Mouse (Mus musculus) spleen, adult 12 weeks (tissue): ENCODE results near the gene Gm28053.
"Not testable (repeated sequence)": the region's sequence is repeated elsewhere in the genome, so short reads cannot be mapped to it uniquely, and the experiment has no call there.

Source experiments
- DNase-seq: peaks from one replicate; pipeline ENCODE4 v3.0.0; 2022; ENCODE audit warnings: low spot score

Gm28053 gene

DNA sequence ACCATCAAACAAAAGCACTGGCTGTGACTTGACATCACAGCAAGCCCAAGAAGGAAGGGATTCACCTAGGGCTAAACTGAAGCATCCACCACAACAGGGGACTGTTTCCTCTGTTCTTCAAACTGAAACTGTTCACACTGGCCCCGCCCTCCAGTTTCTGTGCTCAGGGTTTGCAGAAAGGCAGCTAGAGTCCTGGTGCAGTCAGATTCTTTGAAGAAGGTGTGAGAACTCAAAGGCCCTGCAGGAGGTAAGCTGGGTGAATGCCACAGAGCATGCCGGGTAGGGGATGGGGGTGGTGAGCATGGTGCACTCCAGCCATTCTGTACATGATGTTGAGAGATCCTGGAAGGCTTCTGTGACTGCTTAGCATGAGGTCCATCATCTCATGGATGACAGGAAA lies at the start of gene Gm28053, which contains the start of gene Gimap7:
Gm28053 (plus strand) TSS at position 153 of the 400 bp plus-strand sequence.
Gimap7 (plus strand) TSS at position 167 of the 400 bp plus-strand sequence.
- peak; percentile 52 for DNase-seq

DNA sequence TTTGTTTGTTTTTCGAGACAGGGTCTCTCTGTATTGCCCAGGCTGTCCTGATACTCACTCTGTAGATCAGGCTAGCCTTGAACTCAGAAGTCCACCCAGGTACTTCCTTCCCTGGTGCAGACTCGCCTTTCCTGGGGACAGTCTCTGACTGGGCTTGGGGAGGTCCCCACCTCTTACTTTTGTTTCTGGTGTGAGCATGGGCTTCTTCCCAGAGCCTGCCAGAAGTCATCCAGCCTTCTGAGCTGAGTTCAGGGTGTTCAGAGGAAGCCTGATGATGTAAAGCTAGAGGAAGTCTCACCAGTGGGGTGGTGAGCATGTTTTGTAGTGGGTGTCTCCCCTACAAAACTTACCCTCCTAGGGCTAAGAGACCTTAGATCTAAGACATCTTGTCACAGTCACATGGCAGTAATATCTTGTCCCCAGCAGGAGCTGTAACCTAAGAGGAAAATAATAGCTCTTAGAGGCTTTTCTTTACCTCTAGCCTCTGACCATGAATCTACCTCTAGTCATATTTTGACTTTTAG lies 48.9 kb upstream of the Gm28053 start:
- no peak for DNase-seq

DNA sequence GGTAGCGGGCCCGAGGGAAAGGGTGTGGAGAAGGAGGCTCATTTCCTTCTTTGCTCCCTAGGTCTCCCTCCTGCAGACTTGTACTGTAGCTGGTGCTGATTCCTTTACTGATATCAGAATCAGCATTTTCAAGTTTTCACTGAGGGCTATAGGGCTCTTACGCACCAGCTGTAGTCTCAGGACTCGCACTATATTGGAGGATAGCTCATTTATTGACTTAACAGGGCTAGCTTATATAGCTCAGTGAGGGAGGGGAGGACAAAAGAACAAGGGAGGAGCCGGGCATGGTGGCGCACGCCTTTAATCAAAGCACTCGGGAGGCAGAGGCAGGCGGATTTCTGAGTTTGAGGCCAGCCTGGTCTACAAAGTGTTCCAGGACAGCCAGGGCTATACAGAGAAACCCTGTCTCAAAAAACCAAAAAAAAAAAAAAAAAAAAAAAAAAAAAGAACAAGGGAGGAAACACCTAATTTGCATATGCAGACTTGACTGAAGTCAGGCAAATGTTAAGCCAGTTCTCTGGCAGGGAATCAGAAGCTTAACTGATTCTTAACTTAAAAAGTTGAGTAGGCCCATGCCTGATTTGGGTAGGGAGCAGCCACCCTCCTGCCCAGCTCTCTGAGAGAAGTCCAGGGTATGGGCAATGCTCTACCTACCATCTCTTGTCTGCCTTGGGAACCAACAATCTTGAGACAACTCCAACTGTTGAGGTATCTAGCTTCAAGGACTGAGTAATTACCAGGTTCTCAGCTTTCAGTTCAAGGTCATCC lies 43.9 kb upstream of the Gm28053 start:
- no peak for DNase-seq

DNA sequence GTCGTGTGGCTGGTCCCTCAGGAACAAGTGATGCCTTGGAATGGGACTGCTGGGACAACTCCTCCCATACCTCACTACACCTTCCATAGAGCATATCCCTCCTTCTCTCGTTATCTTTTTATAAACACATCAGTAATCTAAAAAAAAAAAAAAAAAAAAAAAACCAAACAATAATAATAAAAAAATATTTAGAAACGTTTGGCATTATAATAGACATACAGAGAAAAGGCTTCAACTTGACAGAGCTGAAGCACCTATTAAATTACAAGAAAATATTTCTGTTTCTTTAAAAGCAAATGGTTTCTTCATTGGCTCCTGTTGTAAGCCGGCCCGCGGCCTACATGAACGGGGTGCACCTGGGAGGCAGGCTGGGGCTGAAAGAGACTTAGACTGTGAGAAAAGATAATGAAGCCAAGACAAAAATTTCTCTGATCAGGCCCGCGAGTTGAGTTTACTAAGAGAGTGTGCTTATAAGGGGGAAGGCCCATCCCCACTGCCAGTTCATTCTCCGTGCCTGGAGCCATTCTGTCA lies 42.9 kb upstream of the Gm28053 start:
- DNase-seq, result no peak

DNA sequence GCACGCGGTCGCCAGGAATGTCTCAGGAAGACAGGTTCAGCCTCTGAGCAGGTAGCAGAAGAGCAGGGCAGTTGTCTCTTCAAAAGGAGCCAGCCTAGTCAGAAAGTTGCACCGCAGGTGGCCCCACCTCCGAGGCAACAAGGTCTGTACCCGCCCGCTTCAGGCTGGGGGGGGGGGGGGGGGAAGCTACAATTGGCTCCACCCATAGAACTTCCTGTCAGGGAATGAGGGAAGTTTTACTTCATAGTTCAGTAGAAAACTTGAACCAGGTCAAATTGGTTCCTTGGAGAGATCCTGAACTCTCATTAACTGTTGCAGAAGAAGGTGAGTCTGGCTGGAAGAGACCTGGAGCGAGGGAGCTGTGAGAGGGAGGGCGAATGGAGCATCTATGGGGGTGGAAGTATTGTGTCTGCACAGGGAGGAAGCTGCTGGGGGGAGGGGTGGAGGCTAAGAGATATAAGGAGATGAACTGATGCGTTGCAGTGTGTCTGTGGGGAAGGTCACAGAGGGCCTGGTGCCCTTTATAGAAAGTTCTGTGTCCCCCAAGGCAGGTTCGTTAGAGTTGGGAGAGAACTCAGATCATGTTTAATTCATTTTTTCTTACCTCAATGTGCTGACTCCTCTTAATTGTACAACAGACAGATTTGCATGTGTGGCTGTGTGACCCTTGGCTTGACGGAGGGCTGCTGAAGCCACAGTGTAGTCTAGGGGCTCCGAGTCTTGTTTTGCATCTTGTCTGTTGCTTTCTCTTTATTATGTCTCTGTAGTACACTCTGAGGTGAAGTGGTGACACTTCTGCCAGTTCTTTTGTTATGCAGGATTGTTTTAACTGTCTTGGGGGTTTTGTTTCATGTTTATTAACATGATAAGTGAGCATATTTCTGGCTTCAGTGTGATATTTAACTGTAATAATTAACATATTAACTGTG lies 42.2 kb upstream of the Gm28053 start, which contains the start of gene Gimap9:
Gimap9 (plus strand) TSS at position 199 of the 929 bp plus-strand sequence.
- DNase-seq, result peak; percentile 68

DNA sequence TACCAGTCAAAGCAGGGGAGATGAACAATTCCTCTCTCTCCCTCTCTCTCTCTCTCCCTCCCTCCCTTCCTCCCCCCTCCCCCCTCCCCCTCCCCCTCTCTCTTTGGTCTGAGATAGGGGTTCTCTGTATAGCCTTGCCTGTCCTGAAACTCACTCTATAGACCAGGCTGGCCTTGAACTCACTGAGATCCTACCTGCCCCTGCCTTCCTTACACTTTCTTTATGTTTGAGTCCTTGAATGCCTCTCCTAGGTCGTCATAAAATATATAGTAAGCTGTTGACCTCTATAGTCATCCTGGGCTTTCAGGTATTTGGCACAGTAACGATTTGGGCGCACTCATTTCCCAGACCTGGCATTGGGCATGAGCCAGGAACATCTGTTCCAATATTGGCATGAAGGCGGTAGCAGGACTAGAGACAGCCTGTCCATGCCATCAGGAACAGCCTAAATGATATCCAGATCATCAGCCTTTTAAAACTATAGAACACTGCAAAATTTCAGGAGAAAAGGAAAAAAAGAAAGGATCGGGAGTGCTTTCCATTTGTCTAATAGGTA lies 41.5 kb upstream of the Gm28053 start:
- no peak for DNase-seq

DNA sequence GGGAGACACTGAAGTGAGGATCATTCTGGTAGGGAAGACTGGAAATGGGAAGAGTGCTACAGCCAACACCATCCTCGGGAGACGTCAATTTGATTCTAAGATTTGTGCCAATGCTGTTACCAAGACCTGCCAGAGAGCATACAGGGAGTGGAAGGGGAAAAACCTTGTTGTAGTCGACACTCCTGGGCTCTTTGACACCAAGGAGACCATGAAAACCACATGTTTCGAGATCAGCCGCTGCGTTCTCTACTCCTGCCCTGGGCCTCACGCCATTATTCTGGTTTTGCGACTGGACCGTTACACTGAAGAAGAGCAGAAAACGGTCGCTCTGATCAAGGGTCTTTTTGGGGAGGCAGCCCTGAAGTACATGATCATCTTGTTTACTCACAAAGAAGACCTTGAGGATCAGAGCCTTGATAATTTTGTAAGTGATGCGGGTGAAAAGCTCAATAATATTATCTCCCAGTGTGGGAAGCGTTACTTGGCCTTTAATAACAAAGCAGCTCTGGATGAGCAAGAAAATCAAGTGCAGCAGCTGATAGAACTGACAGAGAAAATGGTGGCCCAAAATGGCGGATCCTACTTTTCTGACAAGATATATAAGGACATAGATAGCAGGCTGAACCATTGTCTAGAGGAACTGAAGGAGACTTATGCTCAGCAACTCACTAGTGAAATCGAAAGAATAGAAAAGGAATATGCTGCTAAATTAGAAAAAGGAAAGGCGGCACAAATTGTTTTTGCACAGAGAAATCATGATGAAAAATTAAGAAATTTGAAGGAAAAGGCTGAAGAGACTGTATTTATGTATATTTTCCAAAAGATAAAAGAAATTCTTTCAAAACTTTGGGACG lies 40.7 kb upstream of the Gm28053 start:
- no peak for DNase-seq

DNA sequence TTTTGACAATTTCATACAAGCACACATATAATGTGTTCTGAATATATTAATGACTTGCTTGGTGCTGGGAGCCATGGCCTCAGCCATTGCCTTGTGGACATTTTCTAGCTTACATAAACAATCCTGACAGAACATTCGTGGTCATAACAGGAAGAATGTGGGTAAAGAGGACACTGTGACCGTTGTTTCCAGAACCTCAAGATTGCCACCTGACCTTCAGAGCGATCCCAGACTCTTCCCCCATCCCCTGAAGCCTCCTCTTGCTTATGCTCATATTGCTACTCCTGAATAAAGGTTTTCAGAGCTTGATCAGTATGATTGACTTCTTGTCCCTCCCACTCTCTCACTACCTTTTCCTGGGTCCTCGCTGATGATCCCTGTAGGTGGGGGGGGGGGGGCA lies 40.0 kb upstream of the Gm28053 start:
- no peak for DNase-seq

DNA sequence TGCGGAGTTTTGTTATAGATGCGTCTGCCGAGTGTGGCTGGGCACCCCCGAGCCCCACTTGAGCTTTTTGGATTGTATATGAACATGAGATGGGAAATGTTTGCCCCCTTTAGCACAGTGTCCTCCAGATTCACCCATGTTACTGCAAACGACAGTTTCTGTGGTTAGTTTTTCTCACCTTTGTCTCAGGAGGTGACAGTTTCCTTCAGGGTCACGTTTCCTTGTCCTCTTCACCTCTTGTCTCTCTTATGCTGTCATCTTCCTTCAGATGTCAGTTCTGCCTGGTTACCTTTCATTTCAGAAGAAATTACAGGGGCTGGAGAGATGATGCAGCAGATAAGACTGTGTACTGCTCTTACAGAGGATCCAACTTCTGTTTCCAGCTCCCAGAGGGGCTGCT lies 38.7 kb upstream of the Gm28053 start:
- DNase-seq, result no peak

DNA sequence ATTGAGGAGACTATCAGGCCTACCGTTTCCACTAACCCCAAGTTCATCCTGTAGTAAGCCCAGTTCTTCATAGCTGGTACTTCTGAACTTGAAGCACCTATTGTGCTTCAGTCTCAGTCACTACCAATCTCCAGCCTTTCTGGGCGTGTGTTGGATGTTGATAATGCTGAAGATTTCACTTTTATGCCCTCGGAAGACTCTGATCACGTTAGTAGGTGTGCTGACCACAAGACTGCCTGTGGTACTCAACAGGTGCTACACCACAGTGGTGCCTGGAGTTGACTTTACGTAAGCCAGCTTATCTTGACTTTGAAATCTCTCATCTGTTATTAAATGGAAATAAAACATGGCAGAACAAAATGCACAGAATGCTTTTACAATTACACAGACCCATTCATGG lies 38.0 kb upstream of the Gm28053 start:
- DNase-seq, result no peak

DNA sequence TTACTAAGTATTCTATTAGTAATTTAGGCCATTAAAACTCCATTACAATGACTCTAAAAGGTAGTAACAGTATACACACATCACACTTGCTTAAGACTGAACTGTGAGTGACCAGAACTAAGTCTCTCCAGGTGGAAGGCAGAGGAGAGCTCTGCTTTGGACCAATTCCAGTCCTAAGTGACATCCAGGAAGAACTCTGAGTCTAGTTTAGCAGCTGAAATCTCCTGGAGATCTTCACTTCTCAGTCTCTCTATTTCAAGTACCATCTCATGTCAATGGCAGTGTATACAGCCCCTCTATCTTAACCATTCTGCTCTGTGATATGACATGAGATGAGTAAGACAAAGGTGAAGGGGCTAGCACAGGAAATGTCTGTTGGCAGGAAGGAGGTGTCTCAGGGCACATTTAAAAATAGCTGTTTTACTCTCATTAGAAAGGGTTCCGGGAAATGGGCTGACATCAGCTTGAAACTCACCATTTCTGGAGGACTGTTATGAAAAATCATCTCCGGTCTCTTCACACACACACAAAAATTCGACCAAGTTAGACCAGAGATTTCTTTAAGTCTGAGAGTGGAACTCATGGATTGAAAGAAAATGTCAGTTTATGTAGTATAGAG lies 36.8 kb upstream of the Gm28053 start:
- no peak for DNase-seq

DNA sequence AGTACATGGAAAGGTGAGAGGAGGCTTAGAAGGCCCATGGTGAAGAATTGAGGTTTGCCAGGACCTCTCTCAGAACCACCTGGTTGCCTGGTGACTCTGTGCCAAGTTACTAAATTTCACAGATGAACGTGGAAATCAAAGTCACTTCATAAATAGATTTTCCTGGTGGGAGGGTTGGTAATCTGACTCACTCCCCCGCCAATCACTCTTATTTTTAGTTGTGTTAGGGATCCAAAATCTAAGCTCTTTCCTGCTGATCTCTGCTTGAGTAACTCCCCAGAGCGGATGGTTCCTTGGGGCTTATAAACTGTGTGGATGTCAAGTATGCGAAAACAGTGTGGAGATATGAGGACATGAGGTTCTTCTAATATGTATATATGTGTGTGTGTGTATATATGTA lies 36.1 kb upstream of the Gm28053 start:
- no peak for DNase-seq

DNA sequence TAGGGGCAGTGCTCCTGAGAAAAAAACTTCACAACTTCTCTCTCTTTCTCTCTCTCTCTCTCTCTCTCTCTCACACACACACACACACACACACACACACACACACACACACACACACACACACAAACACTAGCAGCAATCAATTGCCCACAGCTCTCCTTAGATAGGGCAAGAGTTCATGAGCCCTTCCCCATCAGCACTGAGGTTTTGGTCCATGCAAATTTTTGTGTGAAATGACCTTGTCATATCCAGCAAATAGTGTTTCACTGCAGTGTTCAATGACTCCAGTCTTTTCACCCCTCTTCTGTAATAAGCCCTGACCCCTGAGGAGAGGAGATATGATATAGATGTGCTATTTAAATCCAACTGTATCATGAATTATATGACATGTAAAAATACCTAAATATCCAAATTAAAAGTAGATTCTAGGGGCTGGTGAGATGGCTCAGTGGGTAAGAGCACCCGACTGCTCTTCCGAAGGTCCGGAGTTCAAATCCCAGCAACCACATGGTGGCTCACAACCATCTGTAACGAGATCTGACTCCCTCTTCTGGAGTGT lies 35.1 kb upstream of the Gm28053 start:
- not testable (repeated sequence) for DNase-seq

DNA sequence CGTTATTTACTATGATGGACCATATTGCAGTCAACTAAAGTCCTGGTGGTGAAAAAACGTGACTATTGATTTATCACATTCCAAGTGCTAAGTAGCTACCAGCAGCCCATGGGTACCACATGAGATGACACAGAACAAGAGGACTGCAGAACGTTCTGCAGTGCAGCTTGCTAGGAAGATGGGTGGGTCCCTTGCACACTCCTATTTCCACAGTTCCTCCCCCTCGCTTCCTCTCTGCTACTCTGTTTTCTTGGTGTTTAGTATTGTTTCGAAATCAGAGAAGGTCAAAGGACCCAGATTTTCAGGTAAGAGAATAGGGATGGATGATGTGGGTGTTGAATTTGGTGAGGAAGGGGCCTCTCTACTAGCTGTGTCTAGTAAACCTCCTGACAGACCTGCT lies 34.1 kb upstream of the Gm28053 start, which contains the start of gene Gimap4:
Gimap4 (plus strand) TSS at position 231 of the 400 bp plus-strand sequence.
- DNase-seq, result no peak

DNA sequence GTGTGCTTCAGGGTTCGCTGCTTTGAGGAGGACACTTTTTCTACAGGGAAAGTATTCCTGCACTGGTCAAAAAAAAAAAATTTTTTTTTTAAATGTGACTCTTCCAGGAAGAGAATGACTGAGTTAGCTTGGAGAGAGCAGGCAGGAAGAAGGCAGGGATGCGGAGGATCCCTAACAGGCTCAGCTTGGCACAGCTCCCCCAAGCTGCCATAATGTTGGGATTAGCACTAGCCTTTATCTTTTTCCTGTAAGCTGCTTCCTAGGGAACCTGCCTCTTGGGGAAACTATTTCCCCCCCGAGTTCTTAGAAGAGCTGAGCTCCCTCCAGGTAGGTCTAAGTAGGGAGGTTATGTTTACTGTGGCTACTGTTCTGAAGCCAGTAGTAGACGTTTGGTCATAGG lies 33.6 kb upstream of the Gm28053 start:
- DNase-seq, result no peak

DNA sequence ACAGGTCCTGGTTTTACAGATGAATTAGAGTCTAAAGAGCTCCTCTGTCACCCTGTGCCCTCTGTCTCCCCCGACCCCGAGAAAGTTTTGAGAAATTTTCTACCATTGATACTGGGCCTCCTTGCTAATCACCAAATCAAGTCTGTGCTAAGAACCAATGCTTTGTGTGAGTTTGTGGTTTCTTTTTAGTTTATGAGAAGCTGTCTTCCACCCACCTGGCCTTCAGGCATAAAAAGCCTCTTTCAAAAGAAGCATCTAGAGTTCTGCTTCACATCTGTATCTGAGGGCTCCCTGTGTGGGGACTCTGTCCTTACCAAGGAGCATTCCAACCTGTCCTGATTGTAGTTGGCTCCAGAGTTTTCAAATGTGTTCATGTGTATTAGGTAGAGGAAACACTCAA lies 33.2 kb upstream of the Gm28053 start:
- DNase-seq, result no peak

DNA sequence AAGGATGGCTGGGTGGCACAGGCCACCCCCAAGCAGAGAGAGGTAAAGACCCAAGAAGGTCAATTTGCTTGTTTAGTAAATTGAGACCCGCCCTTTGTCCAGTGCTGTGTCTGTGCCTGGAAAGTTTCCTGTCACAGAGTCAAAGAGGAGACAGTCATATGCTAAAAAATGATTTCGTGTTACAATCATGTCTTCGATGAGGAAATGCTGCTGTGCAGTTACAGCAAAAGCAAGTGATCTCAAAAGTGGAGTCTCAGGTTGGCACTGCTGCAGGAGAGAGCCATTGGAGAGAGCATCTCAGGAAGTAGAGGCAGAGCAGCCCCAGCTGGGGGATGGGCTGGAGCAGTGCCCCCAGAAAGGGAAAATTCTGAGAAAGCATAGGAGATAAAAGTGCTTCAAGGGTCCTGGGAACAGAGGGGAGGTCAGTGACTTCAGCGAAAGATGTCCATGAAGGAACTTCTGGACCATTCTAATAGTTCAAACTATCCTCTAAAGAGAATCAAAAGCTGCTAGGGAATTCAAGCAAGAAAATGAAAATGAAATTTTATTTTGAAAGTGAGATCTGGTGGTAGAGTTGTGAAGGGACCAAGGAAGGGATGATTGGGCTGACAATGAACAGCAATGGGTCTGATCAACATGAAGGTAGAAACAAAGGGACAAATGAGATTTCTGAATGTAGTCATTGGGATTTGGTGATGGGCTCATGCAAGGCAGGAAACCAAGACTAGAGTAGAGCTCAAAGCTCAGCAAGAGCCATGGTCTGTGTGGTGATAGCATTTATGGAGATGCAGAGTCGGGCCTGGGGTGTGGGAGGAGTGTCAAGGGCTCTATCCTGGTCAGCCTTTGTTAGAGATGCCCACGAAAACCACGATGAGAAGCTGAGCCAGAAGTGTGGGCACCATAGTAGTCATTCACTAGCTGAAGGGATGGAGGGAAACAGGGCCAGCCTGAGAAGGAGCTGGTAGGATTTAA lies 32.4 kb upstream of the Gm28053 start:
- DNase-seq, result no peak

DNA sequence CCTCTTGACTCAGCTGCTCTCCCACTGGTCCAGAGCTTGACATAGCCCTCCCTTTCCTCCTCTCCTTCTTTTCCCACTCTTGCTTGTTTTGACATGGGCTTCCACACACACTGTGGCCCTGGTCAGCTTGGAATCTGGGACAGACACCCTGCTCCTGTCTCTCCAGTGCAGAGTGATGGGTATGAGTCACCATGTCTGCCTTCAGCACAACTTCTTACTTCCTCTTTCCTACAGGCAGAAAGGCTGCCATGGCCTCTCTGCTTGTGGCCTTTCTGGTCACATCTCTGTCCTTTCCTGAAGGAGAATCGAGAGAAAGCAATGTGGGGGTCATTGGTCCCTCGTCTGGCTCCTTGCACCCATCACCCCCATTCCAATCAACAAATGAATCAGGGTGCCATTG lies 31.3 kb upstream of the Gm28053 start:
- no peak for DNase-seq

DNA sequence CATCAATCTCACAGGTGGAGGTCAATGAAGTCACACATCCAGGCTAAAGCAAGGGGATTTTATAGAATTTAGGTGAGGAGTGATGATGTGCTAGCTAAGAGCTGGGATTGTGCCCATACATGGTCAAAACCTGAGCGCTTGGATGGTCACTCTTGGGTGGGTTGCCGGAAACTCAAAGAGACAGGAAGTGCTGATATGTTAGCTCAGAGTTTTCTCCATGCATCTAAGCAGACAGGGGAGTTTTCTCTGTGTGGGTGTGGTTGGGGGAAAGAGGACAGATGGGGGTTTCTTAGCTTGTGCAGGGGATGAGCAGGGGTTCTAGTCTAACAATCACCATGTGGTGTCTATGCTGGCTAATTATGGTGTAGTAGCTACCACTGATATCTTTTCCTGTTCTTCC lies 29.1 kb upstream of the Gm28053 start:
- no peak for DNase-seq
